Mouse (Mus musculus) retina, postnatal 7 days (tissue): ENCODE results near the gene C1qtnf2.

Experiments
- DNase-seq: peaks from one replicate; pipeline ENCODE4 v3.0.0-alpha.2; 2012; ENCODE audit warnings: low read depth, low spot score

C1qtnf2 gene

GRCm38 (mm10) chr11:43531619-43532018 lies 57.5 kb downstream of the C1qtnf2 start:
- DNase-seq, result no peak

DNA sequence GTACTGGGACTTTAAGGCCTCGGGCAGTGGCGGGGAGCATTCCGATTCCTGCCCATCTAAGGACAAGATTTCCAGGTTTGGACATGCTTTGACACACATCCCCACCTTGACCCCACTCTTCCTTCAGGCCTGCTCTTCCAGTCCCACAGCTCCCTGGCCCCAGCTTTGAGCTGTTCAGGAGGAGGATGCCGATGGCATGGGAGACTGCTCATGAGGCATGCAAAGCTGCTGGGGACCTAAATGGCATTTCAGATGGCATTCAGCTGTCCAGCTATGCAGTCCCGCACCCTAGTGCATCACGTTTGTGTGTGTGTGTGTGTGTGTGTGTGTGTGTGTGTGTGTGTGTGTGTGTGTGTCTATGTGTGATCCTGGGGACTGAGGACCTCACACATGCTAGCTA lies 63.0 kb downstream of the C1qtnf2 start:
- no peak for DNase-seq

DNA sequence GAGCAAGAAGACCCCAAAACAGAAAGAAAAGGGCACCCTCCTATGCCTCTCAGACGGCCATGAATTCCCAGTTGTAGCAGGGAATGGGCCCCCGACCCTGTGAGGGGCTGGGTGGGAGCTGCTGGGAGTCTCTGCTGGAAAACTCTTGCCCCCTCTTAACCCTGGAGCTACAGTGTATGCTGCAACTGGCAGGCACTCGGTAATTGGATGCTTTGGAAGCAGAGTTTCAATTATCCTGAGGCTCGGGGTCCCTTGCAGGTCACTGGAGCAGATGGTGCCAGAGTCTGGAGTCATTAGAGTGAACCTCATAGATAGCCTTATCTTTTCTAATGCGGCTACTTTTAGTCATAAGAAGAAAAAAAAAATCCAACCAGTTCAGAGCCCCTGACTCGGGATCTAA lies 65.8 kb downstream of the C1qtnf2 start:
- no peak for DNase-seq
